Mouse (Mus musculus): ENCODE measurements around the gene Sirt1.
"Not testable (repeated sequence)": the region's sequence is repeated elsewhere in the genome, so short reads cannot be mapped to it uniquely, and the experiment has no call there.

Sirt1 gene

DNA sequence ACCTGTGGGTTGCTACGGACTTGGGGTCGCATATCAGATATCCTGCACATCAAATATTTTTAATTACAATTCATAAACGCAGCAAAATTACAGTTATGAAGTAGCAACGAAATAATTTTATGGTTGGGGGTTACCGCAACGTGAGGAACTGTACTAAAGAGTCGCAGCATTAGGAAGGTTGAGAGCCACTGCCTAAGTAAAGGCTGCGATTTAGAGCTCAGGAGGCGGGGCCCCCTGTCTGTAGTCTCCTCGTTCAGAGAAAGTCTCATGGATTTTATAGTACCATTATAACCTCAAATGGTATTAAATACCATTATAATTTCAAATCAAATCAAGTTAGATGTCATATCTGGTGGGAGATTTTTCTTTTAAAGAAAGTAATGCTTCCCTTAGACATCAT lies 5.5 kb upstream of the Sirt1 start:
- no peak for DNase-seq

- peak; percentile 87 for DNase-seq
Measured at GRCm38 (mm10) chr10:63386444-63386843, 4.9 kb upstream of the Sirt1 start.

DNA sequence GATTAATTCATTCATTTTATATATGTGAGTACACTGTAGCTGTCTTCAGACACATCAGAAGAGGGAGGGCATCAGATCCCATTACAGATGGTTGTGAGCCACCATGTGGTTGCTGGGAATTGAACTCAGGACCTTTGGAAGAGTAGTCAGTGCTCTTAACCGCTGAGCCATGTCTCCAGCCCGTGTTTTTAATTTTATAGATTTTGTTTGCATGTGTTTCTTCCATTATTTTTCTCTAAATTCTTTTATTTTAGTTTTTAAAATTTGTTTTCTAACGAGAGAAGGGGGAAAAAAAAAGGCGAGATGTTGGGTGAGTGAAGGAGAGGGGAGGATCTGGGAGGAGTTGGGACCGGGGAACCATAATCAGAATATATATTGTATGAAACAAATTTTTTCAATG lies 4.4 kb upstream of the Sirt1 start:
- not testable (repeated sequence) for DNase-seq

DNA sequence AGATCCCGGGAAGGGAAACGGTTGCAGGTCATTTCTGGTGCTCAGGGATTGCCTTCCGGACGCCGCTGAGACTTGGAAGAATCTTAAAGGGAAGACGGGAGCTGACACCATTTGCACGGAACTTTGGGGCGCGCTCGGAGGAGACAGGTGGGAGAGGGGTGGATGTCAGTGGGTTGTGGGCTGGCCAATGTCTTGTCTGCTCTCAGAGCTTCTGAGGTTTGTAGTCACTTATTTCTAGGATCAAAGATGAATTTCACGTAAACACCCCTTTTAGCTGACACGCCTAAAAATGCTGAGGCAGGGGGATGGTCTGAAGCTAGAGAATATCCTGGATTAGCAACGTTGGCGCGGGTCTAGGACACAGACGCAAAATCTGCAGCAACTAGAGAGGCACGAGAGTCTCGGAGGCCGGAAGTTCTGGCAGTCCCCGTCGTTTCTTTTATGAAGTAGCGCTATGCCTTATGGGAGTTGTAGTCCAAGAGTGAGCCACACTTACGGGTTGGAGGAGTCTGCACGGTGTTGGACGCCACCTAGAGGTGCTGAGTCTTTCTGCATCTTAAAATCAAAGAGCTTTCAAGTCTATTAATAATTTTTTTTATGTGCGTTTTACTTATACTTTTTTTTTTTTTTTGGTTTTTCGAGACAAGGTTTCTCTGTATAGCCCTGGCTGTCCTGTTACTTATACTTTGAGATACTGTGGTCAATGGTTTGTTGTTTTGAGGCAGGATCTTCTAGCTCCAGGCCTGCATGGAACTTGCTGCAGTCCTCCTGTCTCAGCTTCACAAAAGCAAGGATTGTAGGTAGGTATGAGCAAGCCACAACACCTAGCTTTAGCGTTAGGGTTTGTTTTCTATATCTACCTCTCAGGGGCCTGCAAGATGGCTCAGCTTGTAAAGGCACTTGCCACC lies 1.1 kb upstream of the Sirt1 start, which contains the start of gene Dnajc12:
Dnajc12 (plus strand) TSS at position 72 of the 908 bp plus-strand sequence.
- peak; percentile 77 for DNase-seq

- no peak for DNase-seq
Measured at GRCm38 (mm10) chr10:63378948-63379680, 2.4 kb downstream of the Sirt1 start.

DNA sequence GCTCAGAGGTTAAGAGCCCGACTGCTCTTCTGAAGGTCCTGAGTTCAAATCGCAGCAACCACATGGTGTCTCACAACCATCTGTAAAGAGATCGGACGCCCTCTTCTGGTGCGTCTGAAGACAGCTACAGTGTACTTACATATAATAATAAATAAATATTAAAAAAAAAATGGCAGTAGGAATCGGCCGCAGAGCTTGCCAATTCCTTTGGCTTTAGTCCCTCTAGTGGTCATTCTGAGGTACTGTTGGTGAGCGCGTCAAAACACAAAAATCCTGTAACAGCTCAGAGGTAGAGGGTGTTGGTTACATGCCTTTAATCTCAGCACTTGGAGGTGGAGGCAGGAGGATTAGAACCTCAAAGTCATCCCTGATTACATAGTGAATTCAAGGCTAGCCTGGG lies 4.0 kb downstream of the Sirt1 start:
- DNase-seq: peak; percentile 41

DNA sequence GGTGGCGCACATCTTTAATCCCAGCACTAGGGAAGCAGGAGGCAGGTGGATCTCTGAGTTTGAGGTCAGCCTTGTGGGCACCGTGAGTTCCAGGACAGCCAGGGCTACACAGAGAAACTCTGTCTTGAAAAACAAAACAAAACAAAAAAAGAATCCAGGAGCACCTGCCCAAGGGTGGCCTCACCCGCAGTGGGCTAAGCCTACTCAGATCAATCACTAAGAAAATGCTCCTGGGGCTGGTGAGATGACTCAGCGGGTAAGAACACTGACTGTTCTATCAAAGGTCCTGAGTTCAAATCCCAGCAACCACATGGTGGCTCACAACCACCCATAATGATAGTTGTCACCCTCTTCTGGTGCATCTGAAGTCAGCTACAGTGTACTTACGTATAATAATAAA lies 5.2 kb downstream of the Sirt1 start:
- DNase-seq: no peak

- DNase-seq: no peak
Measured at GRCm38 (mm10) chr10:63368041-63368440, 13.5 kb downstream of the Sirt1 start.

- no peak for DNase-seq
Measured at GRCm38 (mm10) chr10:63367386-63367785, 14.1 kb downstream of the Sirt1 start.

DNA sequence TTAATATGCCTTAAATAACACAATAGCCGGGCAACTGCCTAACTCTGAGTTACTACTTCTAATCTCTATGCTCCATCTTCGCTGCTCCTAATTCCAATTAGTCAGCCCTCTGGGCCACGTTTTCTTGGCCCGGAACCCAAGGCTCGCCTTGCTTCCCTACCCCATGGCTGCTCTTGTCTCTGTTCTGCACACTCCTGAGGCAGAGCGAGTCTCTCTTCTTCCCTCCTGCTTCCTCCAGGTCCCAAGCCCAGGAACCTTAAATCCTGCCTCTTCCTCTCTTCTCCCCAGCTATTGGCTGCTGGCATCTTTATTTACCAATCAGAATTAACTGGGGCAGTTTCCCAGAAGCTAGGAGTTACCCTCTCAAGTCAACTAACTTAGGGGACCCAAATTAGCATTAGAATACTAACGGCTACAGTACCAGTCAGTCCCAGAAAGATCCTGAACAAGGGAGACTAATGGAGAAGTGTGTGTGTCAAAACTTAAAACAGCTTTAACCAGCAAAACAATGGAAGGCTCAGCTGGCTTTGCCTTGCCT lies 15.5 kb downstream of the Sirt1 start:
- no peak for DNase-seq

DNA sequence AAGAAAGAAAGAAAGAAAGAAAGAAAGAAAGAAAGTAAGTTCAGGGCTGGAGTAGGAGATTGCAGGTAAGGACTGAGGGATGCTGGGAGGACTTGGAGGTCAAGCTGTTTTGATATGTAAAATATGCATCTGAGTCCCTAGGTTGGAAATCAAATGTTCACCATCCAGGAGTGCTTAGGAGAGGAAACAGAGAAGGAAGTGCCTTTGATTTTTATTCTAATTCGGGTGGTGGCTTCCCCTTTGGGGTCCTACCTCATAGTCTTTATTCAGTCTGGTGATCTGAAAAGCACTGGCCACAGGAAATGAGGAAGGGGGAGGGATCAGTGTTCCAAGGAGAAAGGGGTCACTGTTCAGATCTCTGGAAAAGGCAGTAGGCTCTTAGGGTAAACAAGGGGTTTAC lies 21.0 kb downstream of the Sirt1 start:
- DNase-seq: no peak

DNA sequence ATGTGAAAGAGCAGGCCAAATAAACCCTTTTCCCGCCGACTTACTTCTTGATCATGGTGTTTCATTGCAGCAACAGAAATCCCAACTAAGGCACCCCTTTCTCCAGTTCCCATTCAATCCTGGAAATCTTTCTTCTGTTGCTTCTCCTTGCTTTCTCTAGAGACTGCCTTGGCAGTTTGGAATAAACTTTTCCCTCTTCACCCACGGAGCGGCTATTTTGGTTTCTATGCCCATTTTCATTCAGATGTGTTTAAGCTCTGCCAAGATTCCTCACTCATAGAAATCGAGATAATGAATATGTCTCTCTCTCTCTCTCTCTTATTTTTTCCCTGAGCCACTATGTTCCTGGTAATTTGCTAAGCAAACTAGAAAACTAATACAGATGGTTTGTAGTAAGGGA lies 29.4 kb downstream of the Sirt1 start:
- DNase-seq: no peak

GRCm38 (mm10) chr10:63351099-63351498 lies 30.4 kb downstream of the Sirt1 start:
- not testable (repeated sequence) for DNase-seq

DNA sequence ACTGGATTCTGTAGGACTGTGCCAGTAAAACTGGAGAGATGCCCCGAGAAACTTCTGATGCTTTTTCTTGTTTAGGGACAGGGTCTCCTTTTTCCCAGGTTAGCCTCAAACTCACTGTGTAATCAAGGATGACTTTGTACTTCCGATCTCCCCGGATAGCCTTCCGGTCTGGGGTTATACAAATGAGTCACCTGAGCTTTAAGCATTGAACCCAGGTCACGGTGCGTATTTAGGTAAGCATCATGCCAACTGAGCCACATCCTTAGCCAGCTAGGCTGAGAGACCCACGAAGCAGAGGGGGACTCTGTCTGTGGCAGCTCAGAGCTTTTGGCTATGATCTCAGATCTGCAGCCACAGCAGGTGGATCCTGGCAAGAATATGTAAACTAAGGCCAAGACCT lies 30.8 kb downstream of the Sirt1 start:
- no peak for DNase-seq

DNA sequence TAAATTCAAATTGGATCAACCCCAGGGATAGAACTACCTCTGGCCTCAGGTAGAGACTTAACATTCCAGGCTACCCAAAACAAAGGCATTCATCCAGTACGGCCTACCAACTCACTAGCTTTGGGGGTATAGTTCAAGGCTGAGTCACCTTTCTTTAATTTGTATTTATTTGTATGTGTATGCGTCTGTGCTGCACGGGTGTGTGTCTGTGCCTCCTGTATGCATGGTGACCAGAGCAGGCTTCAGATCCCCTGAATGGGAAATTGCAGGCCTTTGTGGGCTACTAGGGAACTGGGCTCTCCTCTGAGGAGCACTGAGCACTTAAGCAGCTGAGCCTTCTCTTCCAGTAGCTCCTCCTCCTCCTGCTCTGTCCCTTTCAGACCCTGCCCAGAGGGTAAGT lies 33.2 kb downstream of the Sirt1 start:
- no peak for DNase-seq

GRCm38 (mm10) chr10:63344751-63345150 lies 36.8 kb downstream of the Sirt1 start:
- no peak for DNase-seq

DNA sequence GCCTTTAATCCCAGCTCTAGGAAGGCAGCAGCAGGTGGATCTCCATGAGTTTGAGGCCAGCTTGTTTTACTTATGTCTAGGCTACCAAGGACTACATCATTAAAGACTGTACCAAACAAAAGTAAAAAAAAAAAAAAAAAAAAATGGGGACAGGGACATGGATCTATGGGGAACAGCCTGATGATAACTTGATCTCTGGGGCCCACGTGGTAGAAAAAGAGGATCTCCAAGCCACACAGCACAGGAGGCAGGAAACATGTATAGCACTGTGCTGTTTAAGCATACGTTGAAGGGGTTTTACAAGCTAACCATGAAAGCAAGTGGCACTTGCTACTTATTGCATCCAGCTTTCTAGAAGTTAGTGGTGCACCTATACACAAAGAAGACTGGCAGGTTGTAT lies 40.2 kb downstream of the Sirt1 start:
- no peak for DNase-seq

DNA sequence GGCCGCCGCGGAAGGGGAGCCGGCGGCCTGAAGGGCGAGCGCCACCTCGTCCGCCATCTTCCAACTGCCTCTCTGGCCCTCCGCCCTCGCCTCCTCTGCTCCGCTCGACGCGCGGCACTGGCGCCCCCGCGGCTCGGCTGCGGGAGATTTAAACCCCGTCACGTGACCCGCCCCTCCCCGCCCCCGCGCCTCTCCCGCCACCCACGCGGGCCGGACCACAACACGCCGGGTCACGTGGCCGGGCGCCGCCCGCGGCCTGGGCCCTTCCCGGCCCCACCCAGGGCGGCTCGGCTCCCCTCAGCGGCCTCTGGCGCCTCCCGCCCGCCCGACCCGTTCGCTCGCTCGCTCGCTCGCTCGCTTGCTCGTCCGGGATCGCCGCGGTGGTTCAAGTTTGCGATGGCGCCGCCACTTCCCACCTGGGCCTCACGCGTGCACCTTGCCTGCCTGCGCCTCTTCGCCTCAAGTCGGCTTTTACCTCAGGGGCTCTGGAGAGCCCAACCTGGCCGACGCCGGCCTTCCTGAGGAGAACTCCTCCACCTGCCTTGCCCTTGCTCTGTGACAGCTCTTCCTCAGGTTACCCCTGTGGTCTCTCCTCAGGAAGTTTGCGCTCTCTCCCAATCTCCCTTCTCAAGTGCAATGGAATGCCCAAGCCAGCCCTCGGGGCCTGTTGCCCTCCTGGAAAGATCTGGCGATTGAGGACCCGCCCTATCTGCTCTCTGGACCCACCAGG lies 42.4 kb downstream of the Sirt1 start:
- DNase-seq: peak; percentile 87

GRCm38 (mm10) chr10:63337951-63338836 lies 43.3 kb downstream of the Sirt1 start:
- peak; percentile 51 for DNase-seq

GRCm38 (mm10) chr10:63337326-63337725 lies 44.2 kb downstream of the Sirt1 start:
- DNase-seq: no peak

DNA sequence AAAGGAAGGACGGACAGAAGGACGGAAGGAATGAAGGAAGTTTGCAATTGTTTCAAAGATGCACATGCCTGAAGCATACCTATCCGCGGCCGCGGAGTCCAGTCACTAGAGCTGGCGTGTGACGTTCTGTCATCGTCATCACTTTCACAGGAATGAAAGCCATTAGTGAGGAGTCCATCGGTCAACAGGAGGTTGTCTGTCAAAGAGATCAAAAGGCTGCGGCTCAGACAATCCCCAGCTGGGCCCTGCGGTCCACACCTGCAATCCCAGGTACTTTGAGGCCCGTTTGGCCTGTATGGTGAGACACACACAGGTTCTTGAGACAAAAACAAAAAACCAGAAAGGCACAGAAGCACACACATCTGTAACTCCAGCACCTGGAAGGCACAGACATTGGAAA lies 44.6 kb downstream of the Sirt1 start:
- DNase-seq: peak; percentile 8

- DNase-seq: no peak
Measured at GRCm38 (mm10) chr10:63327091-63327490, 54.4 kb downstream of the Sirt1 start.
